Mouse (Mus musculus): Measurements from ENCODE around the gene Rfx7.
"Not testable (repeated sequence)": the region's sequence is repeated elsewhere in the genome, so short reads cannot be mapped to it uniquely, and the experiment has no call there.

The Rfx7 gene

GRCm38 (mm10) chr9:72641093-72641680 lies 109.1 kb downstream of the Rfx7 start:
- DNase-seq, result no peak

- DNase-seq, result not testable (repeated sequence)
Measured at GRCm38 (mm10) chr9:72642756-72643447, 110.9 kb downstream of the Rfx7 start.

- no peak for DNase-seq
Measured at GRCm38 (mm10) chr9:72643651-72644417, 111.8 kb downstream of the Rfx7 start.

GRCm38 (mm10) chr9:72644418-72645110 lies 112.5 kb downstream of the Rfx7 start:
- no peak for DNase-seq

GRCm38 (mm10) chr9:72649781-72650180 lies 117.7 kb downstream of the Rfx7 start:
- DNase-seq, result no peak

- DNase-seq, result no peak
Measured at GRCm38 (mm10) chr9:72652961-72653360, 120.9 kb downstream of the Rfx7 start.

- DNase-seq, result no peak
Measured at GRCm38 (mm10) chr9:72653533-72653932, 121.5 kb downstream of the Rfx7 start.

- peak; percentile 70 for DNase-seq
Measured at GRCm38 (mm10) chr9:72654593-72655242, 122.7 kb downstream of the Rfx7 start.

- no peak for DNase-seq
Measured at GRCm38 (mm10) chr9:72655602-72656001, 123.6 kb downstream of the Rfx7 start.

- DNase-seq, result no peak
Measured at GRCm38 (mm10) chr9:72656491-72656890, 124.5 kb downstream of the Rfx7 start.

- DNase-seq, result no peak
Measured at GRCm38 (mm10) chr9:72656940-72657339, 124.9 kb downstream of the Rfx7 start.

GRCm38 (mm10) chr9:72657694-72658093 lies 125.7 kb downstream of the Rfx7 start:
- no peak for DNase-seq

- peak; percentile 49 for DNase-seq
Measured at GRCm38 (mm10) chr9:72660139-72660538, 128.1 kb downstream of the Rfx7 start.

GRCm38 (mm10) chr9:72660911-72661310 lies 128.9 kb downstream of the Rfx7 start:
- DNase-seq, result no peak

GRCm38 (mm10) chr9:72661561-72661894 lies 129.5 kb downstream of the Rfx7 start:
- DNase-seq, result no peak

- peak; percentile 95 for DNase-seq
Measured at GRCm38 (mm10) chr9:72661895-72662661, 130.0 kb downstream of the Rfx7 start, which contains the start of gene Nedd4. Nedd4 (plus strand) TSS chr9:72662346.

GRCm38 (mm10) chr9:72662691-72663533 lies 130.9 kb downstream of the Rfx7 start:
- DNase-seq, result peak; percentile 49

- DNase-seq, result no peak
Measured at GRCm38 (mm10) chr9:72663534-72663918, 131.5 kb downstream of the Rfx7 start.

- DNase-seq, result no peak
Measured at GRCm38 (mm10) chr9:72664409-72665351, 132.6 kb downstream of the Rfx7 start.

- no peak for DNase-seq
Measured at GRCm38 (mm10) chr9:72665517-72665916, 133.5 kb downstream of the Rfx7 start.
